Mouse (Mus musculus) lung, postnatal 0 days (tissue): Measurements from ENCODE around the gene 6030498E09Rik. TPM values are rescaled to one million over a fixed set of nuclear protein-coding genes. Genes with fewer than 3 reads are reported as not detected.

Experiments used
- ATAC-seq: fragments of 200-750 bp; cut with Nextera tagmentation; 2 replicates; pipeline ENCODE4 v1.8.0; 2017; ENCODE audit warnings: moderate library complexity
- DNase-seq: peaks from one replicate; pipeline ENCODE4 v3.0.0-alpha.2; 2016; ENCODE audit warnings: low spot score
- H3K27ac ChIP-seq: fragments of 300-500 bp; sonication (generic); 2 replicates; pipeline ENCODE4 v1.5.1; 2014; ENCODE audit warnings: antibody characterized with exemption, mild to moderate bottlenecking, low read length, mixed read lengths
- H3K27me3 ChIP-seq: fragments of 300-500 bp; sonication (generic); replicated peaks from 2 replicates; pipeline ENCODE4 v1.6.1; 2014; ENCODE audit warnings: low read length, mixed read lengths; ENCODE audit not compliant: insufficient read depth
- H3K36me3 ChIP-seq: fragments of 300-500 bp; sonication (generic); 2 replicates; pipeline ENCODE4 v1.6.1; 2014; ENCODE audit warnings: low read length, mixed read lengths; ENCODE audit not compliant: insufficient read depth
- H3K4me1 ChIP-seq: fragments of 300-500 bp; sonication (generic); 2 replicates; pipeline ENCODE4 v1.6.1; 2014; ENCODE audit warnings: antibody characterized with exemption, low read depth, low read length, mixed read lengths; ENCODE audit not compliant: insufficient read depth
- H3K4me2 ChIP-seq: fragments of 300-500 bp; sonication (generic); replicated peaks from 2 replicates; pipeline ENCODE4 v1.6.1; 2014; ENCODE audit warnings: low read depth, mild to moderate bottlenecking, low read length, moderate library complexity, mixed read lengths
- H3K4me3 ChIP-seq: fragments of 300-500 bp; sonication (generic); 2 replicates; pipeline ENCODE4 v1.5.1; 2014; ENCODE audit warnings: low read depth, low read length
- H3K9ac ChIP-seq: fragments of 300-500 bp; sonication (generic); replicated peaks from 2 replicates; pipeline ENCODE4 v1.6.1; 2014; ENCODE audit warnings: low read depth, mild to moderate bottlenecking
- H3K9me3 ChIP-seq: fragments of 300-500 bp; sonication (generic); 2 replicates; pipeline ENCODE4 v1.6.1; 2016; ENCODE audit warnings: low read length, mixed read lengths
- CTCF ChIP-seq: IDR thresholded peaks from 2 replicates; pipeline ENCODE4 v1.5.1; 2016; ENCODE audit warnings: antibody characterized with exemption, mild to moderate bottlenecking
- EP300 ChIP-seq: IDR thresholded peaks from 2 replicates; pipeline ENCODE4 v1.6.1; 2016; ENCODE audit warnings: antibody characterized with exemption, mild to moderate bottlenecking, control low read depth
- WGBS: fragments of 180-500 bp; shearing (Covaris S2); extraction: QIAGEN DNeasy Blood & Tissue Kit; methylation state at CpG from one replicate; pipeline ENCODE4 v1.1.7; 2014; 5-methylcytosine and 5-hydroxymethylcytosine counted together
- polyA plus RNA-seq: library from polyadenylated mRNA; unstranded; fragments of >200 nt; fragmentation: Nextera tagmentation; extraction: Ambion mirVana; gene quantifications from 2 replicates; pipeline ENCODE4 v1.2.1, GENCODE M21; 2015

The 6030498E09Rik gene
- not detected in 2 replicates for polyA plus RNA-seq

DNA sequence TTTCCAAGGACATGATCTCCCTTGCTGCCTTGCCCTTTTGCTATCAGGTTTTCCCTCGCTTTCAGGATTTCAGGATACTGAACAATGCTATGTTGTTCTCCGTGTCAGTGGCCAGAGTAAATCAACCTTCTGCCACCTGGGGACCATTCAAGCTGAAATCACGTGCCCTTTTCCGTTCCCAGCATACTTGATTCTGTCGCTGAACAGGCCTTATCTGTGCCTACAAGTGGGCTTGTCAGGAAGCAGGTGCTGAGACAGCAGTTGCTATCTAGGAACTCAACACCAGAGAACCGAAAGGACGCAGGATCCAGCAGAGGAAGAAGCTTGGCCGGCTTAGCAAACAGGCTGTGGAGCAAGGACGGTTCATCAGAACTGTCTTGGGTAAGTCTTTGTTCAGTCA, at the start of gene 6030498E09Rik:
Gene 6030498E09Rik, plus strand, starts transcription at position 194 of the 400 bp plus-strand sequence.
- Histone ChIP-seq H3K4me2 (no peak within 1 kb of the TSS), H3K9me3 (no peaks in the 10 kb centered on the region), H3K27ac (no peak within 1 kb of the TSS), H3K4me1 (no peaks in the 10 kb centered on the region), H3K9ac (no peak within 1 kb of the TSS), H3K27me3 (no peaks in the 10 kb centered on the region), H3K4me3 (no peak within 1 kb of the TSS), H3K36me3 (no peaks in the 10 kb centered on the region)
- DNase-seq: no peak
- no peak for TF ChIP-seq EP300
- no peak for TF ChIP-seq CTCF
- 36% methylated on average over 9 of the region's 9 CpGs for WGBS
- ATAC-seq: no peak

GRCm38 (mm10) chrX:38730081-38730480, 42.4 kb upstream of the 6030498E09Rik start:
- DNase-seq (no peak), ATAC-seq (no peak)
- TF ChIP-seq CTCF: no peak
- no peak for TF ChIP-seq EP300
- Histone ChIP-seq H3K27me3 (no peaks in the 10 kb centered on the region), H3K9me3 (no peaks in the 10 kb centered on the region), H3K4me3 (no peak overlapping the region), H3K36me3 (no peaks in the 10 kb centered on the region), H3K9ac (no peak overlapping the region), H3K4me1 (no peaks in the 10 kb centered on the region), H3K4me2 (no peak overlapping the region), H3K27ac (no peak overlapping the region)
- 68% methylated on average over 5 of the region's 5 CpGs for WGBS

DNA sequence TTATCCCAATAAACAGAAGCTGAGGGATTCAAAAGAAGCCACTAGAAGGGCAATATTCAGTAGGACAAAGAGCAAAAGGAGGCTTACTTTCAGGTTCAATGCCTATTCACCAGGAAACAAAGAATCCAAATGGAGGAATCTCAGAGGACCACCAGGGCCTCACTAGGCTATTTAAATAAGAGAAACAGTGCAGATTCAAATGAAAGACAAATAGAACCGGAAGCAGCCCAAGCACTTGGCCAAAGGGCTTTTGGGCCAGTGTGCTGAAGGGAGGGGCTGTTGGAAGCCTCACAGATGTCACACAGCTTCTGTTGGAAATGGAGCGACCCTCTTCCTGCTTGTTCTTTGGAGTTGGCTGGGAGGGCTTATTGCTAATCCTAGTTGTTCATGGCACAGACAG, 41.8 kb upstream of the 6030498E09Rik start:
- Histone ChIP-seq H3K27ac (no peak overlapping the region), H3K4me3 (no peak overlapping the region), H3K27me3 (no peaks in the 10 kb centered on the region), H3K4me2 (no peak overlapping the region), H3K36me3 (no peaks in the 10 kb centered on the region), H3K9me3 (no peaks in the 10 kb centered on the region), H3K9ac (no peak overlapping the region), H3K4me1 (no peaks in the 10 kb centered on the region)
- 55% methylated on average over 2 of the region's 2 CpGs for WGBS
- no peak for TF ChIP-seq CTCF
- no peak for TF ChIP-seq EP300
- DNase-seq (no peak), ATAC-seq (no peak)

DNA sequence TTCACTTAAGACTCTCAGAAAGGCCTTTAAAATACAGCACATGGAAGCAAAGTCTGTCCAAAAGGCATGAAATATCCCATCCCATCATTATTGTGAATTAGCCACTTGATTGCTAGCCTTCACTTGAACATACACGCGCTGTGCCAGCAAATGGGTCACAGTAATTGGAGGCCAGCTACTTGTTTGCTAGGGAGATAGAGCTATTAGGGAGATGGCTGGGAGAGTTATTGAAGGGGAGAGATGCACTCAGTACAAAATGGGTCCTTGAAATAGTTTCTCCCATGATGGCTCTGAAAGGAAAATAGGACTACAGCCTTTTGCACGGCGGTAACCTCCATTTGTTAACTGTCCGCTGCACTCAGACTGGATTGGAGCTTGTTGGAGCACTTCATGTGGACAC, 38.8 kb upstream of the 6030498E09Rik start:
- Histone ChIP-seq H3K9ac (no peak overlapping the region), H3K4me3 (no peak overlapping the region), H3K4me1 (no peaks in the 10 kb centered on the region), H3K27me3 (no peaks in the 10 kb centered on the region), H3K9me3 (no peaks in the 10 kb centered on the region), H3K36me3 (no peaks in the 10 kb centered on the region), H3K4me2 (no peak overlapping the region), H3K27ac (no peak overlapping the region)
- ATAC-seq (no peak), DNase-seq (no peak)
- TF ChIP-seq EP300 (no peak), CTCF (no peak)
- 96% methylated on average over 5 of the region's 5 CpGs for WGBS

DNA sequence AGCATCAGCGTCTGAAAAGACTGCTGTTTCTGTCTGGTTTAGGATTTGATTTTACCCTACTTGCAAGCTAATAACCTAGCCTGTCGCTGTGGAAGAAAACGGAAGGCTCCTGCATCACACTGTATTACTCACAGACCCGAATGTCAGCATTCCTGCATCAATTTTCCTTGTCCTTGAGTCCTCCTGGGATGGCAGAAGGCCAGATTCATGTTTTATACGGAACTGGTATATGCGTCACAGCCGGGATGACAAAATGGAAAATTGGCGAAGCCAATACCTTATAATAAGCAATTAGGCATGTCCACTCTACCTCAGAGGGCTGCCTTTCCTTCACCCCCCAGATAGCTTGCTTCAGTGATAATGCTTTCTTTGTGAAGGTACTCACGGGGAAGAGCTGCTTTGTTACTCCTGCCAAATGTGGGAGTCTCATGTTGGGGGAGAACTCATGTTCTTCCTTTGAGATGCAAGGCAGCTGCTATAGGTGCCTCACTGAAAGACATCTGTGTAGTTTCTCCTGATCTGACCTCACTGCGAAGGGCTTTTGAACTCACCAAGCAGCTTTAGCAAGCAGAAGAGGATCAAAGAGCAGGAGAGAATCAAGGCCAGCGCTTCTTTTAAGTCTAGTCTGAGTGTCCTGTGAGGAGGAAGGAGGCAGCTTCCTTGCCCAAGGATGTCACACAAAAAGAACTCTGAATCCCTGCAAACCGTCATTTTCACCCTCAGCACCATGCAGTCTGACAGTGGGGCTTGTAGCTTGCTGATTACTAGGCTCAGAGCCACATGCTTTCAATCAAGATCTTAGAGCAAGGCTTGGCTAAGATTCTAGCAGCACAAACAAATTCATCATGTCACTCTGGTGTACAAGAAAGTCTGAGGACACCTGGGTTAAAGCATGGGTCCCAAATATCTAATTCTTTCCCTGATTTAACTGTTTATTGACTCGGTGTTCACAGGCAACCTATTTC, 37.3 kb upstream of the 6030498E09Rik start:
- no peaks in the 10 kb centered on the region for H3K4me1 ChIP-seq
- H3K9me3 ChIP-seq: no peaks in the 10 kb centered on the region
- no peak overlapping the region for H3K4me2 ChIP-seq
- ATAC-seq (no peak), DNase-seq (peak; percentile 19)
- no peaks in the 10 kb centered on the region for H3K36me3 ChIP-seq
- no peak overlapping the region for H3K27ac ChIP-seq
- TF ChIP-seq EP300: no peak
- TF ChIP-seq CTCF: no peak
- no peak overlapping the region for H3K4me3 ChIP-seq
- no peaks in the 10 kb centered on the region for H3K27me3 ChIP-seq
- no peak overlapping the region for H3K9ac ChIP-seq
- WGBS: 38% methylated on average over 13 of the region's 13 CpGs

GRCm38 (mm10) chrX:38771453-38771852, 1.0 kb upstream of the 6030498E09Rik start:
- DNase-seq (no peak), ATAC-seq (no peak)
- no peak overlapping the region for H3K4me3 ChIP-seq
- H3K9ac ChIP-seq: no peak overlapping the region
- no peaks in the 10 kb centered on the region for H3K36me3 ChIP-seq
- no peaks in the 10 kb centered on the region for H3K4me1 ChIP-seq
- H3K4me2 ChIP-seq: no peak overlapping the region
- TF ChIP-seq EP300 (no peak), CTCF (no peak)
- 67% methylated on average over 2 of the region's 2 CpGs for WGBS
- H3K27me3 ChIP-seq: no peaks in the 10 kb centered on the region
- no peak overlapping the region for H3K27ac ChIP-seq
- no peaks in the 10 kb centered on the region for H3K9me3 ChIP-seq
